Mouse (Mus musculus): ENCODE results near the gene Spen. TPM values are rescaled to one million over a fixed set of nuclear protein-coding genes. Genes with fewer than 3 reads are reported as not detected.

Gene Spen
- 7.5 TPM in 2 replicates for polyA plus RNA-seq (2014; fragmentation: Nextera tagmentation; extraction: Ambion mirVana)

- Histone ChIP-seq H3K36me3 (ENCODE audit: control insufficient read depth, insufficient read depth, low read length) (no peaks in the 10 kb centered on the region), H3K4me1 (ENCODE audit: control insufficient read depth, insufficient read depth, low read length) (peaks cover 23% of the 10 kb centered on the region), H3K9me3 (replicated peaks; ENCODE audit: control insufficient read depth, low read length) (no peaks in the 10 kb centered on the region), H3K27me3 (ENCODE audit: control insufficient read depth, insufficient read depth, low read length) (no peaks in the 10 kb centered on the region), H3K4me3 (ENCODE audit: low read depth, low read length) (peak within 1 kb of the TSS; percentile 83), H3K4me2 (peak within 1 kb of the TSS; percentile 94), H3K27ac (ENCODE audit: low read depth, low read length) (peak within 1 kb of the TSS; percentile 98), H3K9ac (ENCODE audit: low read depth, low read length) (peak within 1 kb of the TSS; percentile 88)
- peak; percentile 83 for ATAC-seq (replicated peaks; ENCODE audit: insufficient number of reproducible peaks, low FRiP score, low TSS enrichment)
- under 1% methylated on average over 67 of the region's 88 CpGs for WGBS (ENCODE audit: insufficient replicate concordance)
Observed at GRCm38 (mm10) chr4:141538408-141539212, at the start of gene Spen. Gene Spen, minus strand, starts transcription at chr4:141538597.

GRCm38 (mm10) chr4:141583919-141584318, 45.5 kb upstream of the Spen start:
- no peaks in the 10 kb centered on the region for H3K4me1 ChIP-seq (ENCODE audit: control insufficient read depth, insufficient read depth, low read length)
- H3K27ac ChIP-seq (ENCODE audit: low read depth, low read length), result no peak overlapping the region
- H3K4me3 ChIP-seq (ENCODE audit: low read depth, low read length), result no peak overlapping the region
- H3K9me3 ChIP-seq (replicated peaks; ENCODE audit: control insufficient read depth, low read length), result no peaks in the 10 kb centered on the region
- H3K27me3 ChIP-seq (ENCODE audit: control insufficient read depth, insufficient read depth, low read length), result no peaks in the 10 kb centered on the region
- ATAC-seq (replicated peaks; ENCODE audit: insufficient number of reproducible peaks, low FRiP score, low TSS enrichment), result no peak
- H3K9ac ChIP-seq (ENCODE audit: low read depth, low read length), result no peak overlapping the region
- WGBS (ENCODE audit: insufficient replicate concordance), result 87% methylated on average over 8 of the region's 8 CpGs
- peaks cover 35% of the 10 kb centered on the region for H3K36me3 ChIP-seq (ENCODE audit: control insufficient read depth, insufficient read depth, low read length)
- H3K4me2 ChIP-seq, result no peak overlapping the region

GRCm38 (mm10) chr4:141581051-141581450, 42.7 kb upstream of the Spen start:
- no peak for ATAC-seq (replicated peaks; ENCODE audit: insufficient number of reproducible peaks, low FRiP score, low TSS enrichment)
- H3K36me3 ChIP-seq (ENCODE audit: control insufficient read depth, insufficient read depth, low read length), result peaks cover 42% of the 10 kb centered on the region
- no peak overlapping the region for H3K9ac ChIP-seq (ENCODE audit: low read depth, low read length)
- H3K4me2 ChIP-seq, result no peak overlapping the region
- no peak overlapping the region for H3K27ac ChIP-seq (ENCODE audit: low read depth, low read length)
- H3K9me3 ChIP-seq (replicated peaks; ENCODE audit: control insufficient read depth, low read length), result no peaks in the 10 kb centered on the region
- H3K27me3 ChIP-seq (ENCODE audit: control insufficient read depth, insufficient read depth, low read length), result no peaks in the 10 kb centered on the region
- 90% methylated on average over 13 of the region's 13 CpGs for WGBS (ENCODE audit: insufficient replicate concordance)
- H3K4me1 ChIP-seq (ENCODE audit: control insufficient read depth, insufficient read depth, low read length), result no peaks in the 10 kb centered on the region
- no peak overlapping the region for H3K4me3 ChIP-seq (ENCODE audit: low read depth, low read length)

DNA sequence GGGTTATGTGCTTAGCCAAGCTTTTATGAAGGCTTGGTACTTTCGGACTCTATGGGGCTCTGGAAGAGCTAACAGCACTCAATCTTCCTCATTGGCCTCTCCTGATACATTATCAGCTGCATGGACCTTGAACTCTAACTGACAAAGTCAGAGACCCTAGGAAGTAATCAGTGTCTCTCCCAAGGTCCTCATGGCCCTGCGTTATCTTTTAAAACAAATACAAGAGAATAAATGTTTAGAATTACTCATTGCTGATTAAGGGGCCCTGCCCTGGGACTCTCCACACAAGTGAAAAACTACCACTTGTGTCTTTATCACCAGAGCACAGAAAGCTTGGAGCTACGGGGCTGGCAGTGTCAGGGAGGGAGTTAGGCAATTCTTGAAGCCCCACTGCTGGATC, 40.4 kb upstream of the Spen start:
- 31% methylated on average over 3 of the region's 3 CpGs for WGBS (ENCODE audit: insufficient replicate concordance)
- H3K27ac ChIP-seq (ENCODE audit: low read depth, low read length), result 0 out of 2 replicates have a peak overlapping the region, but pooled peaks have one; percentile 35
- ATAC-seq (replicated peaks; ENCODE audit: insufficient number of reproducible peaks, low FRiP score, low TSS enrichment), result no peak
- peaks cover 4% of the 10 kb centered on the region; the same call in 1 of the 2 replicates for H3K4me1 ChIP-seq (ENCODE audit: control insufficient read depth, insufficient read depth, low read length)
- no peak overlapping the region for H3K4me2 ChIP-seq
- no peak overlapping the region for H3K9ac ChIP-seq (ENCODE audit: low read depth, low read length)
- H3K27me3 ChIP-seq (ENCODE audit: control insufficient read depth, insufficient read depth, low read length), result no peaks in the 10 kb centered on the region
- H3K36me3 ChIP-seq (ENCODE audit: control insufficient read depth, insufficient read depth, low read length), result peaks cover 35% of the 10 kb centered on the region
- H3K9me3 ChIP-seq (replicated peaks; ENCODE audit: control insufficient read depth, low read length), result no peaks in the 10 kb centered on the region
- no peak overlapping the region for H3K4me3 ChIP-seq (ENCODE audit: low read depth, low read length)

- H3K27me3 ChIP-seq (ENCODE audit: control insufficient read depth, insufficient read depth, low read length), result no peaks in the 10 kb centered on the region
- no peak overlapping the region for H3K4me2 ChIP-seq
- peaks cover 4% of the 10 kb centered on the region; the same call in 1 of the 2 replicates for H3K4me1 ChIP-seq (ENCODE audit: control insufficient read depth, insufficient read depth, low read length)
- ATAC-seq (replicated peaks; ENCODE audit: insufficient number of reproducible peaks, low FRiP score, low TSS enrichment), result no peak
- H3K9me3 ChIP-seq (replicated peaks; ENCODE audit: control insufficient read depth, low read length), result no peaks in the 10 kb centered on the region
- peaks cover 27% of the 10 kb centered on the region for H3K36me3 ChIP-seq (ENCODE audit: control insufficient read depth, insufficient read depth, low read length)
- no peak overlapping the region for H3K27ac ChIP-seq (ENCODE audit: low read depth, low read length)
- WGBS (ENCODE audit: insufficient replicate concordance), result 90% methylated on average over 7 of the region's 7 CpGs
- H3K9ac ChIP-seq (ENCODE audit: low read depth, low read length), result no peak overlapping the region
- no peak overlapping the region for H3K4me3 ChIP-seq (ENCODE audit: low read depth, low read length)
Observed at GRCm38 (mm10) chr4:141576877-141577276, 38.5 kb upstream of the Spen start.

DNA sequence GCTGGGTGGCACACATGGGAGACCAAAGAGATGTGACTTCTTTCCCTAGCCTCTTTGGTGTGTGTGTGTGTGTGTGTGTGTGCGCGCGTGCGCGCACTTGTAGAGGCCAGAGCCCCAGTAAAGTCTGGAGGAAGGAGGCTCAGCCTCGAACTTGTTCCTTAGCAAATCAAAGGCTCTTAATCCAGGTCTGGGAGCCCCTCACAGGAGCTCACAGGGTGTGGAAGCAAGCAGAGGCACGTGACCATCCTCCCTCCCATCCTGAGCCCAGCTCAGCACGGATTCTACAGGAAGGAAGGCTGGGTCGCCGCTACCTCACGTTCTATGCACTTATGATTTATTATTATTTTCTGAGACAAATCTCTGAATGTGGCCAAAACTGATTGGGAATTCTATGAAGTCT, 38.0 kb upstream of the Spen start:
- 84% methylated on average over 11 of the region's 11 CpGs for WGBS (ENCODE audit: insufficient replicate concordance)
- ATAC-seq (replicated peaks; ENCODE audit: insufficient number of reproducible peaks, low FRiP score, low TSS enrichment), result no peak
- Histone ChIP-seq H3K4me1 (ENCODE audit: control insufficient read depth, insufficient read depth, low read length) (peaks cover 4% of the 10 kb centered on the region; the same call in 1 of the 2 replicates), H3K36me3 (ENCODE audit: control insufficient read depth, insufficient read depth, low read length) (peaks cover 27% of the 10 kb centered on the region), H3K9me3 (replicated peaks; ENCODE audit: control insufficient read depth, low read length) (no peaks in the 10 kb centered on the region), H3K4me3 (ENCODE audit: low read depth, low read length) (no peak overlapping the region), H3K9ac (ENCODE audit: low read depth, low read length) (no peak overlapping the region), H3K4me2 (no peak overlapping the region), H3K27me3 (ENCODE audit: control insufficient read depth, insufficient read depth, low read length) (no peaks in the 10 kb centered on the region), H3K27ac (ENCODE audit: low read depth, low read length) (no peak overlapping the region)

- no peak; the same call in 1 of the 2 replicates for ATAC-seq (replicated peaks; ENCODE audit: insufficient number of reproducible peaks, low FRiP score, low TSS enrichment)
- Histone ChIP-seq H3K9ac (ENCODE audit: low read depth, low read length) (no peak overlapping the region), H3K4me2 (0 out of 2 replicates have a peak overlapping the region, but pooled peaks have one; percentile 30), H3K4me3 (ENCODE audit: low read depth, low read length) (no peak overlapping the region), H3K27me3 (ENCODE audit: control insufficient read depth, insufficient read depth, low read length) (no peaks in the 10 kb centered on the region), H3K36me3 (ENCODE audit: control insufficient read depth, insufficient read depth, low read length) (peaks cover 16% of the 10 kb centered on the region), H3K9me3 (replicated peaks; ENCODE audit: control insufficient read depth, low read length) (no peaks in the 10 kb centered on the region), H3K27ac (ENCODE audit: low read depth, low read length) (no peak overlapping the region), H3K4me1 (ENCODE audit: control insufficient read depth, insufficient read depth, low read length) (peaks cover 7% of the 10 kb centered on the region)
- 39% methylated on average over 27 of the region's 27 CpGs for WGBS (ENCODE audit: insufficient replicate concordance)
Observed at GRCm38 (mm10) chr4:141574789-141575702, 36.6 kb upstream of the Spen start.

- 45% methylated on average over 6 of the region's 6 CpGs for WGBS (ENCODE audit: insufficient replicate concordance)
- no peak overlapping the region for H3K27ac ChIP-seq (ENCODE audit: low read depth, low read length)
Observed at GRCm38 (mm10) chr4:141573359-141573966, 35.1 kb upstream of the Spen start.

More at GRCm38 (mm10) chr4:141573359-141573966, 35.1 kb upstream of the Spen start:
- ATAC-seq (replicated peaks; ENCODE audit: insufficient number of reproducible peaks, low FRiP score, low TSS enrichment), result no peak
- H3K4me1 ChIP-seq (ENCODE audit: control insufficient read depth, insufficient read depth, low read length), result peaks cover 8% of the 10 kb centered on the region
- peaks cover 12% of the 10 kb centered on the region for H3K36me3 ChIP-seq (ENCODE audit: control insufficient read depth, insufficient read depth, low read length)
- no peaks in the 10 kb centered on the region for H3K27me3 ChIP-seq (ENCODE audit: control insufficient read depth, insufficient read depth, low read length)
- no peak overlapping the region for H3K9ac ChIP-seq (ENCODE audit: low read depth, low read length)
- no peak overlapping the region for H3K4me2 ChIP-seq
- no peaks in the 10 kb centered on the region for H3K9me3 ChIP-seq (replicated peaks; ENCODE audit: control insufficient read depth, low read length)
- H3K4me3 ChIP-seq (ENCODE audit: low read depth, low read length), result no peak overlapping the region

Measured in heart, embryonic 11.5 days (tissue).